ENCODE assay signal across 12 mouse cellular contexts in genomic region chr5:99402297-99402696, GRCm38 (mm10).
DNase-seq lines count a peak whose midpoint lies in the region; ATAC-seq lines count a peak whose summit lies in the region.
"Had no signal": no experiment of that assay in that cellular context is flagged by ENCODE, and none has a peak within 500 bp of the region (broad histone marks: within the 10 kb centered on the region; RNA-seq: fewer than 3 reads in every experiment).

No protein-coding gene starts in this region.

- 13% methylated on average over 7 of the region's 7 CpGs for WGBS in neural tube, embryonic 11.5 days
- 13% methylated on average over 7 of the region's 7 CpGs for WGBS in forebrain, embryonic 14.5 days
- WGBS in midbrain, embryonic 11.5 days = 9% methylated on average over 7 of the region's 7 CpGs

- H3K9ac ChIP-seq in neural tube, embryonic 11.5 days (ENCODE audit: low read length) = no peak overlapping the region
- H3K9ac ChIP-seq in forebrain, embryonic 14.5 days (ENCODE audit: low read length) = no peak overlapping the region
- no peak overlapping the region for H3K9ac ChIP-seq in midbrain, embryonic 11.5 days (ENCODE audit: low read length)
- H3K9ac ChIP-seq: lung, embryonic 14.5 days had no signal

- H3K4me3 ChIP-seq in neural tube, embryonic 11.5 days (ENCODE audit: low read depth, low read length) = no peak overlapping the region
- H3K4me3 ChIP-seq in forebrain, embryonic 14.5 days (ENCODE audit: low read depth, low read length) = no peak overlapping the region
- H3K4me3 ChIP-seq in midbrain, embryonic 11.5 days (ENCODE audit: low read depth, low read length) = no peak overlapping the region
- H3K4me3 ChIP-seq: gastrocnemius, adult 2 months had no signal

- no peak for DNase-seq in neural tube, embryonic 11.5 days (ENCODE audit: low spot score)
- DNase-seq in neural tube, embryonic 10.5 days (ENCODE audit: extremely low spot score, low spot score) = no peak
- DNase-seq in forebrain, embryonic 14.5 days (ENCODE audit: low spot score) = peak; percentile 56
- peak; percentile 85 for DNase-seq in midbrain, embryonic 11.5 days (ENCODE audit: low spot score, missing footprints)
- DNase-seq in spleen, postnatal 36 days (ENCODE audit: low spot score in 2 of 2) = no peak
- DNase-seq in urinary bladder, postnatal 36 days (ENCODE audit: low spot score in 2 of 2) = no peak
- DNase-seq in urinary bladder, postnatal 14 days (ENCODE audit: low spot score) = no peak
- DNase-seq: cerebellum, adult 2 months; gastrocnemius, adult 2 months; kidney, adult 9 months; lung, embryonic 14.5 days; thymus, postnatal 4 days had no signal

- 0 out of 2 replicates have a peak, but pooled peaks cover 2% of the 10 kb centered on the region for H3K4me1 ChIP-seq in neural tube, embryonic 11.5 days (ENCODE audit: control insufficient read depth, insufficient read depth, low read length)
- peaks cover 24% of the 10 kb centered on the region for H3K4me1 ChIP-seq in forebrain, embryonic 14.5 days (ENCODE audit: control insufficient read depth, insufficient read depth, low read length)
- peaks cover 22% of the 10 kb centered on the region for H3K4me1 ChIP-seq in midbrain, embryonic 11.5 days (ENCODE audit: control insufficient read depth, insufficient read depth, low read length)

- no peaks in the 10 kb centered on the region for H3K36me3 ChIP-seq in neural tube, embryonic 11.5 days (ENCODE audit: control insufficient read depth, insufficient read depth, low read length)
- H3K36me3 ChIP-seq in forebrain, embryonic 14.5 days (ENCODE audit: control insufficient read depth, insufficient read depth, low read length) = no peaks in the 10 kb centered on the region
- H3K36me3 ChIP-seq in midbrain, embryonic 11.5 days (ENCODE audit: control insufficient read depth, insufficient read depth, low read length) = no peaks in the 10 kb centered on the region

- no peak overlapping the region for H3K27ac ChIP-seq in neural tube, embryonic 11.5 days (ENCODE audit: low read depth, low read length)
- 0 out of 2 replicates have a peak overlapping the region, but pooled peaks have one; percentile 44 for H3K27ac ChIP-seq in forebrain, embryonic 14.5 days (ENCODE audit: low read depth, low read length)
- H3K27ac ChIP-seq in midbrain, embryonic 11.5 days (ENCODE audit: low read depth, low read length) = peak overlapping the region; percentile 10; the same call in 1 of the 2 replicates
- H3K27ac ChIP-seq: gastrocnemius, adult 2 months had no signal

- no peaks in the 10 kb centered on the region for H3K27me3 ChIP-seq in neural tube, embryonic 11.5 days (ENCODE audit: control insufficient read depth, insufficient read depth, low read length)
- H3K27me3 ChIP-seq in forebrain, embryonic 14.5 days (replicated peaks; ENCODE audit: control insufficient read depth, insufficient read depth, low read length) = no peaks in the 10 kb centered on the region
- H3K27me3 ChIP-seq in midbrain, embryonic 11.5 days (ENCODE audit: control insufficient read depth, insufficient read depth, low read length) = peaks cover 46% of the 10 kb centered on the region

- peak; percentile 39; the same call in 1 of the 2 replicates for ATAC-seq in neural tube, embryonic 11.5 days (ENCODE audit: insufficient read depth, low FRiP score, low TSS enrichment)
- ATAC-seq in forebrain, embryonic 14.5 days = peak; percentile 74
- ATAC-seq in midbrain, embryonic 11.5 days (ENCODE audit: low FRiP score) = peak; percentile 61

- H3K9me3 ChIP-seq in neural tube, embryonic 11.5 days (ENCODE audit: control insufficient read depth, low read length) = no peaks in the 10 kb centered on the region
- no peaks in the 10 kb centered on the region for H3K9me3 ChIP-seq in forebrain, embryonic 14.5 days (replicated peaks; ENCODE audit: control insufficient read depth, low read length)
- no peaks in the 10 kb centered on the region for H3K9me3 ChIP-seq in midbrain, embryonic 11.5 days (ENCODE audit: control insufficient read depth, low read length)

- H3K4me2 ChIP-seq in neural tube, embryonic 11.5 days (ENCODE audit: low read depth) = no peak overlapping the region
- peak overlapping the region; percentile 13; the same call in 1 of the 2 replicates for H3K4me2 ChIP-seq in forebrain, embryonic 14.5 days (ENCODE audit: low read length)
- no peak overlapping the region for H3K4me2 ChIP-seq in midbrain, embryonic 11.5 days
- H3K4me2 ChIP-seq: lung, embryonic 14.5 days had no signal

Comparison
In these comparisons a context has a peak if more than half of its experiments do, and no peak if none do; other contexts are left out.
1. DNase-seq: peak in forebrain, embryonic 14.5 days (single experiment) and midbrain, embryonic 11.5 days (single experiment); none in neural tube, embryonic 11.5 days (single experiment), neural tube, embryonic 10.5 days (single experiment), spleen, postnatal 36 days (0 of 2), urinary bladder, postnatal 36 days (0 of 2) and urinary bladder, postnatal 14 days (single experiment).
2. Peak in every context shown above with its lines, with median percentiles within 50 percentile points of each other: ATAC-seq.